Mouse (Mus musculus) neural tube, embryonic 11.5 days (tissue): Measurements from ENCODE around the gene Cyp3a57. TPM values are rescaled to one million over a fixed set of nuclear protein-coding genes. Genes with fewer than 3 reads are reported as not detected.
"Not testable (repeated sequence)": the region's sequence is repeated elsewhere in the genome, so short reads cannot be mapped to it uniquely, and the experiment has no call there.

ENCODE experiments used
- ATAC-seq: fragments of 200-750 bp; cut with Nextera tagmentation; 2 replicates; pipeline ENCODE4 v1.8.0; 2017; ENCODE audit warnings: moderate number of reproducible peaks, mild to moderate bottlenecking, moderate TSS enrichment, moderate library complexity; ENCODE audit not compliant: insufficient read depth, low FRiP score, low TSS enrichment
- DNase-seq: peaks from one replicate; pipeline ENCODE4 v3.0.0-alpha.2; 2015; ENCODE audit warnings: low spot score
- H3K27ac ChIP-seq: fragments of 300-500 bp; sonication (generic); 2 replicates; pipeline ENCODE4 v1.5.1; 2014; ENCODE audit warnings: low read depth, mild to moderate bottlenecking, low read length
- H3K27me3 ChIP-seq: fragments of 300-500 bp; sonication (generic); 2 replicates; pipeline ENCODE4 v1.6.1; 2014; ENCODE audit warnings: mild to moderate bottlenecking, low read length, mixed read lengths; ENCODE audit not compliant: control insufficient read depth, insufficient read depth
- H3K36me3 ChIP-seq: fragments of 300-500 bp; sonication (generic); 2 replicates; pipeline ENCODE4 v1.6.1; 2014; ENCODE audit warnings: mild to moderate bottlenecking, low read length, moderate library complexity, mixed read lengths; ENCODE audit not compliant: control insufficient read depth, insufficient read depth
- H3K4me1 ChIP-seq: fragments of 300-500 bp; sonication (generic); 2 replicates; pipeline ENCODE4 v1.6.1; 2014; ENCODE audit warnings: low read length, mixed read lengths; ENCODE audit not compliant: control insufficient read depth, insufficient read depth
- H3K4me2 ChIP-seq: fragments of 300-500 bp; sonication (generic); 2 replicates; pipeline ENCODE4 v1.6.1; 2014; ENCODE audit warnings: low read depth, mild to moderate bottlenecking, moderate library complexity
- H3K4me3 ChIP-seq: fragments of 300-500 bp; sonication (generic); 2 replicates; pipeline ENCODE4 v1.5.1; 2014; ENCODE audit warnings: low read depth, low read length
- H3K9ac ChIP-seq: fragments of 300-500 bp; sonication (generic); 2 replicates; pipeline ENCODE4 v1.6.1; 2014; ENCODE audit warnings: mild to moderate bottlenecking, low read length
- H3K9me3 ChIP-seq: fragments of 300-500 bp; sonication (generic); 2 replicates; pipeline ENCODE4 v1.6.1; 2016; ENCODE audit warnings: low read length; ENCODE audit not compliant: control insufficient read depth
- WGBS: fragments of 180-500 bp; shearing (Covaris S2); extraction: QIAGEN DNeasy Blood & Tissue Kit; methylation state at CpG from one replicate; pipeline ENCODE4 v1.1.7; 2014; 5-methylcytosine and 5-hydroxymethylcytosine counted together
- polyA plus RNA-seq: library from polyadenylated mRNA; unstranded; fragments of >200 nt; fragmentation: Nextera tagmentation; extraction: Ambion mirVana; gene quantifications from 2 replicates; pipeline ENCODE4 v1.2.1, GENCODE M21; 2014

Cyp3a57 gene
- polyA plus RNA-seq, 1 experiment from 2014 or later = not detected

DNA sequence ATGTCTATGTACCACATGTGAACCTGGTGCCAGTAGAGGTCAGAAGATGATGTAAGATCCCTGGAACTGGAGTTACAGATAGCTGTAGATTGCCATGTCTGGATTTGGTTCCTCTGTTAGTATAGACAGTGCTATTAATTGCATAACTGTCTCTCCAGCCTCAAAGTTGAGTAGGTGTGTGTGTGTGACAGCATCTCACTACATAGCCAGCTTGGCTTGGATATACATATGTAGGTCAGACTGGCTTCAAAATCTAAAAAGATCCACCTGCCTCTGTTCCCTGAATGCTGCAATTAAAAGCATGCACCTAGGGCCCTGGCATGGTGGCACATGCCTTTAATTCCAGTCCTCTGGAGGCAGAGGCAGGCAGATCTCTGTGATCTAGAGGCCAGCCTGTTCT lies 4.6 kb downstream of the Cyp3a57 start:
- Histone ChIP-seq H3K36me3 (no peaks in the 10 kb centered on the region), H3K27ac (no peak overlapping the region), H3K4me3 (no peak overlapping the region), H3K27me3 (no peaks in the 10 kb centered on the region), H3K9me3 (0 out of 2 replicates have a peak, but pooled peaks cover 3% of the 10 kb centered on the region), H3K4me2 (no peak overlapping the region), H3K4me1 (no peaks in the 10 kb centered on the region), H3K9ac (no peak overlapping the region)
- no peak for ATAC-seq
- DNase-seq = no peak

DNA sequence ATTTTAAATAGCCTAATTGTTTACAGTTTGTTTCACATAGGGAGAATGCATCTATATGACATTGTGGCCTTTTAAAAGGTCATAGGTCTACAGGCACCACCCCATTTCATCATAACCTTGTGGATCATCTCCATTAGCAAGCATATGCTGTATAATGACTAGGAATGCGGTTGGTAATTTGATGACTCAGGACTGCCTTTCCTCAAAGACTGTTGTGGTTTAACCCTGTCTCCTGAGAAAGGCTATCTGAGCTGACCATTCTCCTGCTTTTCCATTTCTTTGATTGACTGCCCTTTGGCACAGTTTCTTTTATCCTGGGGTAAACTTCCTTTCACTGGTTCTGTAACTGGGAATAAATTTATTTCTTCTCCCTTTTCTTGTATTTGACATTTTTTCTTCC lies 8.0 kb downstream of the Cyp3a57 start:
- WGBS = 81% methylated on average over 1 of the region's 1 CpGs
- DNase-seq (no peak), ATAC-seq (no peak)
- H3K4me1 ChIP-seq = no peaks in the 10 kb centered on the region
- H3K4me2 ChIP-seq = no peak overlapping the region
- 0 out of 2 replicates have a peak, but pooled peaks cover 3% of the 10 kb centered on the region for H3K9me3 ChIP-seq
- no peak overlapping the region for H3K4me3 ChIP-seq
- H3K27me3 ChIP-seq = no peaks in the 10 kb centered on the region
- no peak overlapping the region for H3K27ac ChIP-seq
- H3K9ac ChIP-seq = no peak overlapping the region
- no peaks in the 10 kb centered on the region for H3K36me3 ChIP-seq

DNA sequence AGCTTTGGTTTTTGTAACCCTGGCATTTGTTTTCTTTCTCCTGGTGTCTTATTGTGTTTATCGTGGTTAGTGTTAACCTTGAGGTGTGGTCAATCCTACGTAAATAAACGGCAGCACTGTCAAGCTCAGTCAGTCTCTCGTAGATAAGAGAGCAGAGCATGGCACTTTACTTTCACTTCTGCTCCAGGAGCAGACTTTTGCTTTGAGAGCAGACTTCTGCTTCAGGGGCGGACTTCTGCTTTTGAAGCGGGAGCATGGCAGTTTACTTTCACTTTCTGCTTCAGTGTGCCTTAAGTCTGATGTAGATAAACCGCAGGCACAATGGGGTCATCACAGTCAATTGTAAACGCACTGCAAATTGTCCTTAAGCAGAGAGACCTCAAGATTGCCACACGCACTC lies 70.3 kb downstream of the Cyp3a57 start:
- 91% methylated on average over 9 of the region's 9 CpGs for WGBS
- H3K27me3 ChIP-seq, ATAC-seq, H3K4me2 ChIP-seq, H3K27ac ChIP-seq, DNase-seq, H3K9ac ChIP-seq, H3K36me3 ChIP-seq, H3K4me3 ChIP-seq, H3K4me1 ChIP-seq: not testable (repeated sequence)
- H3K9me3 ChIP-seq = peaks cover 14% of the 10 kb centered on the region; the same call in 1 of the 2 replicates

DNA sequence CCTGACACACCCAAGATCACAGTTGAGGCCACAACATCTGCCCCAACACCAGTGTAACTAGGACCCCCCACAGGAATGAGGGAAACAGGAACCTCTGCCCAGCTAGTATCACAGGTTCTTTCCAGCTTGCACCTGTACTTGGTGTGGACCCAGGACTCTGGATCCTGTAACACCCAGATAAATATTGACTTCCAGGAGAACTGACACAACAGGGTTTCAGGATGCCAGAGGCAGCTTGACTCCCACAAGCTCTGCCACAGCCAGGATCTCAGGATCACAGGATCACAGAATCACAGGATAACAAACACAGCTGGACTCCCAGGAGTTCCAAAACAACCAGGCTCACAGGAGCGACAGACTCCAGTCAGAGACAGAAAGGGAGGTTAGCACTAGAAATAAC lies 77.2 kb downstream of the Cyp3a57 start:
- H3K4me3 ChIP-seq = no peak overlapping the region
- H3K9ac ChIP-seq = no peak overlapping the region
- peaks cover 3% of the 10 kb centered on the region; the same call in 1 of the 2 replicates for H3K9me3 ChIP-seq
- DNase-seq (no peak), ATAC-seq (no peak)
- 71% methylated on average over 1 of the region's 1 CpGs for WGBS
- H3K36me3 ChIP-seq = no peaks in the 10 kb centered on the region
- H3K4me2 ChIP-seq = no peak overlapping the region
- H3K27ac ChIP-seq = no peak overlapping the region
- no peaks in the 10 kb centered on the region for H3K4me1 ChIP-seq
- no peaks in the 10 kb centered on the region for H3K27me3 ChIP-seq

DNA sequence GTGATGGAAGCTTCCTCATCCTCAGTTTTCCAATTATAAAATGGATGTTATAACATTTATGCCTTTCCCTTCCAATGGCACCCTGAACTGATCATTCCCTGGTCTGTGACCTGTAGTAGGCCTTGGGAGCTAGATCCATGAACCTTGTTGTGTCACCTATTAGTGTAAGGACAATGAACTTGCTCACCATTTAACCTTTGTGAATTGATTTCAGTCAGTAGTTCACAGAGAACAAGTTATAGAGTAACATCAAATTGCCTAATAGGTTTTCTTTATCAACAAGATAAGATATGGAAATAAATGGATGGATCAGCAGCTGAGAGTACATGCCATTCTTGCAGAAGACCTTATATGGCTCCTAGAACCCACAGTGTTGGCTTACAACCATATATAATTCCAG lies 85.9 kb downstream of the Cyp3a57 start:
- no peak overlapping the region for H3K9ac ChIP-seq
- H3K9me3 ChIP-seq = peaks cover 8% of the 10 kb centered on the region
- H3K27ac ChIP-seq = no peak overlapping the region
- H3K4me3 ChIP-seq = no peak overlapping the region
- H3K27me3 ChIP-seq = no peaks in the 10 kb centered on the region
- no peak for DNase-seq
- no peak for ATAC-seq
- no peaks in the 10 kb centered on the region for H3K4me1 ChIP-seq
- no peaks in the 10 kb centered on the region for H3K36me3 ChIP-seq
- H3K4me2 ChIP-seq = no peak overlapping the region

DNA sequence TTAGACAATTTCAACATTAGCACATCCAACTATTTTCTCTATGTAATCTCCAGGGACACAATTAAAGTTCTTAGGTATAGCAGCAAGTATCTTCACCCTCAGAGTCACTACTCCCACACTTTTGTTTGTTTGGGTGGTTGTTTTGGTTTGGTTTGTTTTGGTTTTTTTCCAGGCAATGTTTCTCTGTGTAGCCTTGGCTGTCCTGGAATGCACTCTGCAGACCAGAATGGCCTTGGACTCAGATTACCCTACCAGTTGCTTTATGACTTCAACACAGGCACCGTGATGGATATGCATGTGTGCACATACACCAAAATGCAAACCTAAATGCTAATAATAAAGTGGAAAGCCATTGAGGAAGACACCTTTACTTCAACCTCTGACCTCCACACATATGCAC lies 88.6 kb downstream of the Cyp3a57 start:
- Histone ChIP-seq H3K27me3 (no peaks in the 10 kb centered on the region), H3K9me3 (peaks cover 8% of the 10 kb centered on the region), H3K4me2 (no peak overlapping the region), H3K27ac (no peak overlapping the region), H3K36me3 (no peaks in the 10 kb centered on the region), H3K4me3 (no peak overlapping the region), H3K9ac (no peak overlapping the region), H3K4me1 (no peaks in the 10 kb centered on the region)
- no peak for DNase-seq
- ATAC-seq = no peak
- WGBS = 92% methylated on average over 1 of the region's 1 CpGs

Other genes starting within 250 kb of the Cyp3a57 start
- gene Arpc1b, start 231.1 kb upstream of the Cyp3a57 start, polyA plus RNA-seq = 68.5 and 72.5 TPM in 2 replicates
- 112 and 116 TPM in 2 replicates for gene Pdap1, start 205.0 kb upstream of the Cyp3a57 start, polyA plus RNA-seq
- gene Bud31, start 204.9 kb upstream of the Cyp3a57 start, polyA plus RNA-seq = 250 and 260 TPM in 2 replicates
- gene Ptcd1, start 178.2 kb upstream of the Cyp3a57 start, polyA plus RNA-seq = 16.5 and 17.9 TPM in 2 replicates
- gene Cpsf4, start 178.1 kb upstream of the Cyp3a57 start, polyA plus RNA-seq = 34.4 and 41.1 TPM in 2 replicates
- gene Atp5j2, start 153.2 kb upstream of the Cyp3a57 start, polyA plus RNA-seq = 507 and 532 TPM in 2 replicates
- 8.8 and 9.5 TPM in 2 replicates for gene Zkscan14, start 143.4 kb upstream of the Cyp3a57 start, polyA plus RNA-seq
- gene Zkscan5, start 140.7 kb upstream of the Cyp3a57 start, polyA plus RNA-seq = 19.1 and 21.1 TPM in 2 replicates
- gene Zfp655, start 113.6 kb upstream of the Cyp3a57 start, polyA plus RNA-seq = 43.3 and 47.5 TPM in 2 replicates
- gene Zscan25, start 64.8 kb upstream of the Cyp3a57 start, polyA plus RNA-seq = 0.58 and 0.76 TPM in 2 replicates
- gene Cyp3a16, start 124.4 kb downstream of the Cyp3a57 start, polyA plus RNA-seq = not detected in 2 replicates
- not detected in 2 replicates for gene Cyp3a41b, start 239.5 kb downstream of the Cyp3a57 start, polyA plus RNA-seq